Mouse (Mus musculus) small intestine, adult 2 months (tissue): ENCODE measurements around the gene Ccdc162.

ENCODE experiments used
- CTCF ChIP-seq: fragments of 200-500 bp; IDR thresholded peaks from 2 replicates; pipeline ENCODE4 v1.5.1; 2012; ENCODE audit warnings: low read depth, mild to moderate bottlenecking, control low read depth, inconsistent platforms, low read length, moderate library complexity, mixed read lengths; ENCODE audit not compliant: insufficient replicate concordance, insufficient read length; ENCODE audit errors: extremely low read depth
- POLR2A ChIP-seq: fragments of 200-500 bp; IDR thresholded peaks from 2 replicates; pipeline ENCODE4 v1.6.1; 2012; ENCODE audit warnings: low read depth, mild to moderate bottlenecking, control low read depth, inconsistent platforms, low read length, moderate library complexity

DNA sequence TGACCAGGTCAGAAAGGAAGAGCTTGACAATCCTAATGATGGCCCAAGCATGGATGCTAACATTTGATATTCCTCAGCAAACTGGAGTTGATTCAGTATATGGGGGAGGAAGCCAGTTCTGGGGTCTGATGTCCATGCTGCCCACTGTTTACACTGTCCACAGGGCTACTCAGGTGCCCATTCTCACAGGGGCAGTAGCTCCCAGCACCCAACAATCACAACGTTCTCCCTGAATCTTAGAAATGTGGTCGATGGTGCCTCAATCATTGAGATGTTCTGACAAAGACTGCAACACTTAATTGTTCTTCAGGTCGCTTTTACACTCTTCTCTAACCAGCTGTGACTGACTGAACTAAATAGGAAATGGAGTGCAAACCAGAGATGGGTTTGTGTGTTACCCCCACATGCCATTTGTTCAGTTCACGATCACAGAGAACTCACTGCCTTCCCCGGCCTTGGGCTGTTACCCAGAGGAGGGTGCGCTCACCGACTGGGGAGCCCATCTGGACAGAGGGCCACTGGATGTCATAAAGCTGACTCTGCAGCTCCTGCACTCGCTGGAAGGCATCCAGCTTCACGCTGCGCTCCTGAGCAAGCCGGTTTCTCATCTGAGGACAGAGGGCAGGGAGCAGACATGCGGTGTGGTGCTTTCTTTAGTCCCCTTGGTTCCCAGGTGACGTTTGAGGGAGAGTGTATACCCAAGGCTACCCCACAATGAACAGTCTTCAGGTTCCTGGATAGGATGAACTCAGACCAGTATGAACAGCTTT is 169.9 kb downstream of the Ccdc162 start:
- TF ChIP-seq CTCF (no peak), POLR2A (no peak)
